In genomic region chr19:23042168-23042733, GRCm38 (mm10) we compare ENCODE assay signal across 24 mouse cellular contexts.
DNase-seq lines count a peak whose midpoint lies in the region; ATAC-seq and TF ChIP-seq lines count a peak whose summit lies in the region.
"Had no signal": no experiment of that assay in that cellular context is flagged by ENCODE, and none has a peak within 500 bp of the region (broad histone marks: within the 10 kb centered on the region; RNA-seq: fewer than 3 reads in every experiment).

No protein-coding gene starts in this region.

- 0 out of 2 replicates have a peak, but pooled peaks cover 4% of the 10 kb centered on the region for H3K4me1 ChIP-seq in kidney, embryonic 15.5 days
- H3K4me1 ChIP-seq in lung, postnatal 0 days (ENCODE audit: insufficient read depth, low read depth, low read length): no peaks in the 10 kb centered on the region
- no peaks in the 10 kb centered on the region for H3K4me1 ChIP-seq in midbrain, embryonic 11.5 days (ENCODE audit: control insufficient read depth, insufficient read depth, low read length)
- H3K4me1 ChIP-seq: embryonic facial prominence, embryonic 15.5 days; hindbrain, embryonic 13.5 days; limb, embryonic 15.5 days; lung, embryonic 15.5 days had no signal

- no peak overlapping the region for H3K4me2 ChIP-seq in kidney, embryonic 15.5 days
- H3K4me2 ChIP-seq in lung, postnatal 0 days (replicated peaks; ENCODE audit: low read depth, low read length): no peak overlapping the region
- no peak overlapping the region for H3K4me2 ChIP-seq in midbrain, embryonic 11.5 days
- H3K4me2 ChIP-seq: embryonic facial prominence, embryonic 15.5 days; hindbrain, embryonic 13.5 days; limb, embryonic 15.5 days; lung, embryonic 15.5 days had no signal

- peak; percentile 79 for TF ChIP-seq EP300 in lung, postnatal 0 days (IDR thresholded peaks at IDR 0.05)

- no peaks in the 10 kb centered on the region for H3K9me3 ChIP-seq in kidney, embryonic 15.5 days (replicated peaks)
- no peaks in the 10 kb centered on the region for H3K9me3 ChIP-seq in lung, postnatal 0 days (ENCODE audit: low read length)
- H3K9me3 ChIP-seq in midbrain, embryonic 11.5 days (ENCODE audit: control insufficient read depth, low read length): no peaks in the 10 kb centered on the region
- H3K9me3 ChIP-seq: embryonic facial prominence, embryonic 15.5 days; hindbrain, embryonic 13.5 days; limb, embryonic 15.5 days; lung, embryonic 15.5 days had no signal

- ATAC-seq in kidney, embryonic 15.5 days (replicated peaks; ENCODE audit: low FRiP score): no peak
- ATAC-seq in lung, postnatal 0 days: peak; percentile 79
- ATAC-seq in midbrain, embryonic 11.5 days (ENCODE audit: low FRiP score): no peak
- ATAC-seq: CD4-positive, CD25-positive, alpha-beta regulatory T cell, adult 4 months; forebrain, embryonic 14.5 days had no signal

- no peaks in the 10 kb centered on the region for H3K36me3 ChIP-seq in kidney, embryonic 15.5 days
- no peaks in the 10 kb centered on the region for H3K36me3 ChIP-seq in lung, postnatal 0 days (ENCODE audit: insufficient read depth, low read length)
- H3K36me3 ChIP-seq in midbrain, embryonic 11.5 days (ENCODE audit: control insufficient read depth, insufficient read depth, low read length): no peaks in the 10 kb centered on the region
- H3K36me3 ChIP-seq: embryonic facial prominence, embryonic 15.5 days; hindbrain, embryonic 13.5 days; limb, embryonic 15.5 days; lung, embryonic 15.5 days had no signal

- peak; percentile 21 for DNase-seq in kidney, adult 18-20 months
- peak; percentile 63 for DNase-seq in lung, postnatal 0 days (ENCODE audit: low spot score)
- no peak for DNase-seq in lung, adult 18-20 months
- DNase-seq in ZHBTc4 (ENCODE audit: low read depth, low spot score): peak; percentile 51
- DNase-seq in midbrain, embryonic 11.5 days (ENCODE audit: low spot score, missing footprints): no peak
- no peak for DNase-seq in thymus, postnatal 36 days
- DNase-seq: adrenal gland, postnatal 36 days; cerebellum, adult 11 months; cerebellum, adult 9-11 months; gastrocnemius, postnatal 10 days; layer of hippocampus, adult 9-11 months; left cerebral cortex, postnatal 4 days; midbrain, embryonic 14.5 days; right cerebral cortex, postnatal 14 days; spleen, adult 18-20 months had no signal

- TF ChIP-seq CTCF in lung, postnatal 0 days (IDR thresholded peaks at IDR 0.05): peak; percentile 16; the same call in 1 of the 2 replicates

- no peak overlapping the region for H3K9ac ChIP-seq in kidney, embryonic 15.5 days
- no peak overlapping the region for H3K9ac ChIP-seq in lung, postnatal 0 days (replicated peaks; ENCODE audit: low read depth)
- H3K9ac ChIP-seq in midbrain, embryonic 11.5 days (ENCODE audit: low read length): no peak overlapping the region
- H3K9ac ChIP-seq: embryonic facial prominence, embryonic 15.5 days; hindbrain, embryonic 13.5 days; limb, embryonic 15.5 days; liver, embryonic 14.5 days; lung, embryonic 15.5 days had no signal

- 50% methylated on average over 6 of the region's 6 CpGs for WGBS in kidney, embryonic 15.5 days
- 47% methylated on average over 6 of the region's 6 CpGs for WGBS in lung, postnatal 0 days
- 67% methylated on average over 6 of the region's 6 CpGs for WGBS in midbrain, embryonic 11.5 days

- no peak overlapping the region for H3K27ac ChIP-seq in kidney, embryonic 15.5 days
- H3K27ac ChIP-seq in lung, postnatal 0 days (ENCODE audit: low read length): peak overlapping the region; percentile 77
- H3K27ac ChIP-seq in midbrain, embryonic 11.5 days (ENCODE audit: low read depth, low read length): no peak overlapping the region
- H3K27ac ChIP-seq: embryonic facial prominence, embryonic 15.5 days; hindbrain, embryonic 13.5 days; left cerebral cortex, adult 2 months; limb, embryonic 15.5 days; liver, embryonic 14.5 days; lung, embryonic 15.5 days had no signal

- no peak overlapping the region for H3K4me3 ChIP-seq in kidney, embryonic 15.5 days (replicated peaks)
- no peak overlapping the region for H3K4me3 ChIP-seq in lung, postnatal 0 days (ENCODE audit: low read depth, low read length)
- no peak overlapping the region for H3K4me3 ChIP-seq in midbrain, embryonic 11.5 days (ENCODE audit: low read depth, low read length)
- H3K4me3 ChIP-seq: embryonic facial prominence, embryonic 15.5 days; hindbrain, embryonic 13.5 days; left cerebral cortex, adult 2 months; limb, embryonic 15.5 days; lung, embryonic 15.5 days had no signal

- H3K27me3 ChIP-seq in kidney, embryonic 15.5 days: no peaks in the 10 kb centered on the region
- no peaks in the 10 kb centered on the region for H3K27me3 ChIP-seq in lung, postnatal 0 days (replicated peaks; ENCODE audit: insufficient read depth, low read length)
- no peaks in the 10 kb centered on the region for H3K27me3 ChIP-seq in midbrain, embryonic 11.5 days (ENCODE audit: control insufficient read depth, insufficient read depth, low read length)
- H3K27me3 ChIP-seq: embryonic facial prominence, embryonic 15.5 days; hindbrain, embryonic 13.5 days; limb, embryonic 15.5 days; lung, embryonic 15.5 days had no signal

Comparison
In these comparisons a context has a peak if more than half of its experiments do, and no peak if none do; other contexts are left out.
1. DNase-seq: peak in kidney, adult 18-20 months (single experiment), lung, postnatal 0 days (single experiment) and ZHBTc4 (single experiment); none in lung, adult 18-20 months (0 of 2), midbrain, embryonic 11.5 days (single experiment) and thymus, postnatal 36 days (0 of 2).